Mouse (Mus musculus) layer of hippocampus, adult 18-20 months (tissue): ENCODE data around the gene Cenpp. TPM values are rescaled to one million over a fixed set of nuclear protein-coding genes. Genes with fewer than 3 reads are reported as not detected.

ENCODE experiments used
- DNase-seq, 2 experiments: peaks; one replicate each; pipeline ENCODE4 v3.0.0; 2022; ENCODE audit warnings: low spot score in 2 of 2
- total RNA-seq, 2 experiments: library from RNA; stranded (reverse); gene quantifications; 2 replicates each; pipeline ENCODE4 v1.2.3; 2021

Gene Cenpp
- total RNA-seq, 2 experiments from 2014 or later = 0.52 to 1.3 TPM

DNA sequence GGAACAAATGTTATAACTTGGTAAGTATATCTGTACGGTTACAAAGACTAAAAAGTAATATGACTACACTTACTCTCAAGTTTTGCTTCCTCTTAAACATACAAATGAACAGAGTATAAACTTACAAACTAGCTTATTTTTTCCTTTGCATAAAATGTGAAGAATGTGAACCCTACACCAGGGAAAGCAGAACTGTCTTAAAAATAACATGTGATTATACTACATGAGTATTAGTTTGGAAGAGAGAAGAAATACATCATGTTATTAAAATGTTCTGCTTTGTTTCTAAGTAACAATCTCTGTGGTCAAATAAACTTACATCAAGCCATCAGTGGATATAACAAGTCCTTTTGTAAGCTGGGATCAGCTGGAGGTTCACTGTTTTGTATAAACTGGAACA, 113.9 kb downstream of the Cenpp start:
- DNase-seq = no peak

GRCm38 (mm10) chr13:49536946-49537345, 115.6 kb downstream of the Cenpp start:
- no peak for DNase-seq

- no peak for DNase-seq
Measured at GRCm38 (mm10) chr13:49530636-49531035, 121.9 kb downstream of the Cenpp start.

- peak in 1 of 2 experiments; percentile 16 for DNase-seq
Measured at GRCm38 (mm10) chr13:49526235-49526634, 126.3 kb downstream of the Cenpp start.

- no peak for DNase-seq
Measured at GRCm38 (mm10) chr13:49518761-49519160, 133.8 kb downstream of the Cenpp start.

DNA sequence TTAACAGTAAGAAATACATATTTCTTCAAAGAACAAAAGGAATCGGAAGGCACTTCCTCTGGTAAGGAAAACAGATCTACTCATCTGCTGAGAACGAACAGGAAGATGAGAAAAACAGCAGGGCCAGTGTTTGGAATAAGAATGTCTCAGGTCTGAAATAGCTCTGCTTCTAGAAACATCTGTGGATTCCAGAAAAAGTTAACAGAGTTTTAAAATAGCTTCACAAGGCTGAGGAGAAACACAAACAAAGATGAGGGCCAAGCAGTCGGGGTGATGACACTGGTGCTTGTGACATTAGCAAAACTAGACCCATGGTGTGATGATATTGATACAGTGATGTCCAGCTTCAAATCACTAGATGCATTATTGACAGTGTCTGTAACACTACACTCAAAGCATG, 145.4 kb downstream of the Cenpp start:
- no peak for DNase-seq

- no peak for DNase-seq
Measured at GRCm38 (mm10) chr13:49505776-49506175, 146.8 kb downstream of the Cenpp start.

- DNase-seq = no peak
Measured at GRCm38 (mm10) chr13:49504510-49504909, 148.1 kb downstream of the Cenpp start, which contains the start of gene Ecm2. TSS of gene Ecm2 (plus strand) at chr13:49504810.

- no peak for DNase-seq
Measured at GRCm38 (mm10) chr13:49492376-49493368, 159.9 kb downstream of the Cenpp start, which contains the start of gene Tes3-ps. TSS of gene Tes3-ps (plus strand) at chr13:49493318.

- DNase-seq = peak in 1 of 2 experiments; percentile 68
Measured at GRCm38 (mm10) chr13:49485388-49485787, 167.2 kb downstream of the Cenpp start.

- DNase-seq = peak; percentile 47 to 71
Measured at GRCm38 (mm10) chr13:49480551-49480950, 172.0 kb downstream of the Cenpp start.

GRCm38 (mm10) chr13:49480057-49480456, 172.5 kb downstream of the Cenpp start:
- DNase-seq = peak in 1 of 2 experiments; percentile 67

- no peak for DNase-seq
Measured at GRCm38 (mm10) chr13:49479399-49479798, 173.2 kb downstream of the Cenpp start.

GRCm38 (mm10) chr13:49478851-49479374, 173.7 kb downstream of the Cenpp start:
- no peak for DNase-seq

DNA sequence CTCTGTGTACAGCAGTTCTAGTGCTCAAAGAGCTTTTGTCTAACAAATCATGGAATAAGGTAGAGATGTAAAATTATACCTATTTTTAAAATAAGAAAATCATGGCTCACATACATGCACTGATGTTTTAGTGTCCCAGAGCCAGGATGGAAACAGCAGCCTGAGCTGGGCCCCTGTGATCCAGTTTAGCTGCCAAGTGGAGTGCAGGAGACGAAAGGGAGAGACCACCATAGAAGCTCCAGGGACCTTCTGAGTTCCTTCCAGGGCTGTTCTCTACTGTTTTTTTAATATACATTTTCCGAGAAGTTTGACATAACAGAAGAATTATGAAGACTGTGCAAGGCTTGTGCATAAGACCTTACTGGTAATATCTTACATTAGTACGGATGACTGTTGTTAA, 174.7 kb downstream of the Cenpp start:
- DNase-seq = no peak

DNA sequence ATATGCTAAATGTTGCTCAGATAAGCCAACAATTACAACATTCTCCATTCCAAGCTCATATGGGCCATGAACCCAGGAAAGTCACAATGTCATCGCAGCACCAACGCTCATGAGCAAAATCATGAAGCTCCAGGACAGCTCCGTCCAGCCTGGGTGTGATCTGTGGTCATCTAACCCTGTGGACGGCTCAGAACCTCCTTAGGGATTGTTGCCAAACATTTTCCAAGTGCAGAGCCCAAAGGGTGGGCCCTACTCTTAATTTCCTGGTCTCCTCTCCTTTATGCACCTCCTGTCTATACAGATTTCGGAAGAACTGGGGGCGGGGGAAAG, 179.9 kb downstream of the Cenpp start:
- DNase-seq = no peak

DNA sequence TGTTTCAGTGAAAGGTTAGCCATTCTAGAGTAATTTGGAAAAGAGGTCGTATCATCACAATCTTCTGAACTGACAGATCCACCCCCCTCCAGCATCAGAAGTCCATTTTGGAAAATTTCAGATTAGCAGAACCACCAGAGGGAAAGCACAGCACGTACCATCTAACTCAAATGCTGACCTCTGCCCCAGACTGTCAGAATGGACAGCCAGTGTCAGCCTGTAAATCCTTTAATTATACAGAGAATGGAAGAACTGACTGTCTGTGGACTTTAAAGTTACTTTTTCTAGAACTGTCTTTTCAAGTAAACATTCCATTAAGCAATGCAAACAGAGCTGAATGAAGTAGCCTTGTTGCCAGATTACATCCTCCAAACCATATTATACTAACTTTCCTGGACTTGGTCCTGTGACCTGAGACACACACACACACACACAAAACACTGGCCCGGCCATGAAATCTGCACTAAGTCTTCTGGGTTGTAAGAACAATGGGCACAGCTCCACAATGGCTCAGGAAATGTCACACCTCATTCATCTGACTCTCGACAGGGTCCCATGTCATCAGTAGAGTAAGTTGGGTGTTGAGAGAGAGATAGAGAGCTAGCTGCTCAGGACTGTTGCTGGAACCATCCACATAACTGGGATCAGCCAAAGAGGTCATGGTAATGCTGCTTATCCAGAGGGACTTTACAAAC, 180.5 kb downstream of the Cenpp start:
- DNase-seq = no peak

- no peak for DNase-seq
Measured at GRCm38 (mm10) chr13:49470806-49471205, 181.8 kb downstream of the Cenpp start.

GRCm38 (mm10) chr13:49470319-49470718, 182.3 kb downstream of the Cenpp start:
- no peak for DNase-seq

DNA sequence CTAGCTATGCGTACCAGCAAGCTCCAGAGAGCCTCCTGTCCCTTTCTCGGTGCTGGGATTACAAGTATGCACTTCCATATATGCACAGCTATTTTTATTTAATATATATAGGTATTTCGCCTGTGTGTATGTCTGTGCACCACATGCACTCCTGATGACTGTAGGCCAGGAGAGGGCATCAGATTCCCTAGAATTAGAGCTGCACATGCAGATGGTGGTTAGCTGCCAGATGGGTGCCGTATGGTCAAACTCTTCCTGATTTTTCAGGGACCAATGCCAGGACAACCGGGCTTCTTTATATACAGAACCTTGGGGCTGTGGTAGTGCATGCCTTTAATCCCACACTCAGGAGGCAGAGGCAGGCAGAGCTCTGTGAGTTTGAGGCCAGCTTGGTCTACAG, 183.6 kb downstream of the Cenpp start:
- DNase-seq = peak in 1 of 2 experiments; percentile 61

GRCm38 (mm10) chr13:49467585-49467984, 185.0 kb downstream of the Cenpp start:
- DNase-seq = no peak
